In the genomic region with DNA sequence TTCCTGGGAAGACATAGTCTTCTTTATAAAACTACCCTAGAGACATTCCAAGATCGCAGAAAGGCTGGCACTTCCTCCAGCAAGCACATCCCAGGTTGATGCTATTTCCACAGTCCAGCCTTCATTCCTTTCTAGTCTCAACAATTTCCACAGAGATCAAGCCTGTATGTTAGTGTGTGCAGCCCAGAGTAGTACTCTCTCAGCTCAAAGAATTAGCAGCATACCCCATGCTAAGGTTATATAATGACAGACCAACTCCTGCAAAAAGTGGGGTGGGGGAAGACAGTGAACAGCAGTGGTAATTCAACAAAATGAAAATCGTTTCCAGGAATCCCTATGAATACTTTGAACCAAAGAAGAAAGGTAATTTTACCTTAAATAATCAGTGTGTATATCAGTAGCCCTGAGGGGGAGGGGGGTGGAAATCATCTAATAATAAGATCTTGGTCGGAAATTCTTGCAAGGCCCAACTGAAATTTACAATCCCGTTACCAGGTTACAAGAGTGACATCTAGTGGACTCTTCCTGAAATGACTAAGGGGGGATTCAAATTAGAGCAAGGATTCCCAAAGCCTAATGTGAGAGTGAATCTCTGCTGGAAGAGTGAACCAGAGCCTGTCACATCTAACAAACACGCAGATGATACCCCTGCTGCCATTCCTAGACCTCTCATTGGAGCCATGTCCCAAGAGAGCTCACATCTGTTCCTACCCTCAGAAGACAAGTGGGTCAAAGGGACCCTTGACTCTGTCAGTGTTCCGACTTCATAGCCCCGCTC, we compare ENCODE assay signal across 10 mouse cellular contexts.
DNase-seq lines count a peak whose midpoint lies in the region; ATAC-seq and TF ChIP-seq lines count a peak whose summit lies in the region.
"Had no signal": no experiment of that assay in that cellular context is flagged by ENCODE, and none has a peak within 500 bp of the region (broad histone marks: within the 10 kb centered on the region; RNA-seq: fewer than 3 reads in every experiment).

No protein-coding gene starts in this region.

- H3K4me2 ChIP-seq in kidney, embryonic 14.5 days (replicated peaks; ENCODE audit: low read depth, low read length): no peak overlapping the region
- H3K4me2 ChIP-seq in hindbrain, embryonic 15.5 days: no peak overlapping the region
- H3K4me2 ChIP-seq: embryonic facial prominence, embryonic 15.5 days had no signal

- H3K4me3 ChIP-seq in kidney, embryonic 14.5 days (ENCODE audit: low read length): no peak overlapping the region
- no peak overlapping the region for H3K4me3 ChIP-seq in cortical plate, adult 2 months (ENCODE audit: insufficient read depth, low read length)
- no peak overlapping the region for H3K4me3 ChIP-seq in hindbrain, embryonic 15.5 days
- H3K4me3 ChIP-seq: embryonic facial prominence, embryonic 15.5 days; megakaryocyte, embryonic 14.5 days had no signal

- 43% methylated on average over 7 of the region's 7 CpGs for WGBS in kidney, embryonic 14.5 days
- WGBS in hindbrain, embryonic 15.5 days: 39% methylated on average over 7 of the region's 7 CpGs

- no peaks in the 10 kb centered on the region for H3K4me1 ChIP-seq in kidney, embryonic 14.5 days (ENCODE audit: control insufficient read depth, insufficient read depth, low read length)
- no peaks in the 10 kb centered on the region for H3K4me1 ChIP-seq in cortical plate, adult 2 months (ENCODE audit: control insufficient read depth, insufficient read depth, low read length)
- peaks cover 3% of the 10 kb centered on the region; the same call in 1 of the 2 replicates for H3K4me1 ChIP-seq in hindbrain, embryonic 15.5 days (replicated peaks)
- H3K4me1 ChIP-seq: megakaryocyte, embryonic 14.5 days had no signal

- no peak for TF ChIP-seq POLR2A in cortical plate, adult 2 months (IDR thresholded peaks at IDR 0.05; ENCODE audit: extremely low read depth, insufficient read depth, low read length)

- no peak overlapping the region for H3K27ac ChIP-seq in kidney, embryonic 14.5 days (ENCODE audit: low read depth, low read length)
- H3K27ac ChIP-seq in cortical plate, adult 2 months (ENCODE audit: insufficient read depth, low read length): no peak overlapping the region
- H3K27ac ChIP-seq in hindbrain, embryonic 15.5 days (replicated peaks): no peak overlapping the region
- H3K27ac ChIP-seq: embryonic facial prominence, embryonic 15.5 days had no signal

- H3K27me3 ChIP-seq in kidney, embryonic 14.5 days (ENCODE audit: control insufficient read depth, insufficient read depth, low read length): no peaks in the 10 kb centered on the region
- H3K27me3 ChIP-seq in hindbrain, embryonic 15.5 days: no peaks in the 10 kb centered on the region
- H3K27me3 ChIP-seq: embryonic facial prominence, embryonic 15.5 days; megakaryocyte, embryonic 14.5 days had no signal

- TF ChIP-seq CTCF in cortical plate, adult 2 months (IDR thresholded peaks at IDR 0.05; ENCODE audit: extremely low read depth, insufficient read depth, low read length): peak; percentile 30; the same call in 1 of the 2 replicates

- H3K9ac ChIP-seq in kidney, embryonic 14.5 days (ENCODE audit: low read depth, low read length): no peak overlapping the region
- H3K9ac ChIP-seq in hindbrain, embryonic 15.5 days: no peak overlapping the region
- H3K9ac ChIP-seq: embryonic facial prominence, embryonic 15.5 days had no signal

- no peaks in the 10 kb centered on the region for H3K9me3 ChIP-seq in kidney, embryonic 14.5 days (ENCODE audit: control insufficient read depth, low read length)
- no peaks in the 10 kb centered on the region for H3K9me3 ChIP-seq in hindbrain, embryonic 15.5 days
- H3K9me3 ChIP-seq: embryonic facial prominence, embryonic 15.5 days; megakaryocyte, embryonic 14.5 days had no signal

- ATAC-seq in kidney, embryonic 14.5 days (ENCODE audit: low FRiP score, low TSS enrichment): peak; percentile 64; the same call in 1 of the 2 replicates
- peak; percentile 78 for ATAC-seq in hindbrain, embryonic 15.5 days (ENCODE audit: low FRiP score, low read depth)

- no peak for DNase-seq in kidney, postnatal 25 days
- peak; percentile 14 for DNase-seq in MN1 (ENCODE audit: low spot score)
- DNase-seq in lung, postnatal 10 days: peak; percentile 49
- peak; percentile 1 for DNase-seq in right cerebral cortex, postnatal 4 days
- no peak for DNase-seq in adrenal gland, postnatal 25 days

- H3K36me3 ChIP-seq in kidney, embryonic 14.5 days (ENCODE audit: control insufficient read depth, insufficient read depth, low read length): no peaks in the 10 kb centered on the region
- H3K36me3 ChIP-seq in hindbrain, embryonic 15.5 days: no peaks in the 10 kb centered on the region
- H3K36me3 ChIP-seq: embryonic facial prominence, embryonic 15.5 days had no signal

Comparison
In these comparisons a context has a peak if more than half of its experiments do, and no peak if none do; other contexts are left out.
1. DNase-seq: peak in MN1 (single experiment), lung, postnatal 10 days (single experiment) and right cerebral cortex, postnatal 4 days (single experiment); none in kidney, postnatal 25 days (0 of 2) and adrenal gland, postnatal 25 days (single experiment).